Mouse (Mus musculus) kidney, embryonic 16.5 days (tissue): ENCODE measurements around the gene Jdp2. TPM values are rescaled to one million over a fixed set of nuclear protein-coding genes. Genes with fewer than 3 reads are reported as not detected.

ENCODE experiments used
- ATAC-seq: fragments of 200-750 bp; cut with Nextera tagmentation; 2 replicates; pipeline ENCODE4 v1.8.0; 2017; ENCODE audit warnings: moderate TSS enrichment; ENCODE audit not compliant: low FRiP score, low TSS enrichment
- H3K27ac ChIP-seq: fragments of 300-500 bp; sonication (generic); 2 replicates; pipeline ENCODE4 v1.5.1; 2014; ENCODE audit warnings: low read length
- H3K27me3 ChIP-seq: fragments of 300-500 bp; sonication (generic); 2 replicates; pipeline ENCODE4 v1.6.1; 2014; ENCODE audit warnings: low read length, control low read depth, mixed read lengths; ENCODE audit not compliant: insufficient read depth
- H3K36me3 ChIP-seq: fragments of 300-500 bp; sonication (generic); 2 replicates; pipeline ENCODE4 v1.6.1; 2014; ENCODE audit warnings: low read length, control low read depth, mixed read lengths; ENCODE audit not compliant: insufficient read depth
- H3K4me1 ChIP-seq: fragments of 300-500 bp; sonication (generic); 2 replicates; pipeline ENCODE4 v1.6.1; 2014; ENCODE audit warnings: low read length, control low read depth, mixed read lengths; ENCODE audit not compliant: insufficient read depth
- H3K4me2 ChIP-seq: fragments of 300-500 bp; sonication (generic); replicated peaks from 2 replicates; pipeline ENCODE4 v1.6.1; 2014; ENCODE audit warnings: low read depth, low read length
- H3K4me3 ChIP-seq: fragments of 300-500 bp; sonication (generic); 2 replicates; pipeline ENCODE4 v1.5.1; 2014; ENCODE audit warnings: mild to moderate bottlenecking, low read length
- H3K9ac ChIP-seq: fragments of 300-500 bp; sonication (generic); replicated peaks from 2 replicates; pipeline ENCODE4 v1.6.1; 2014; ENCODE audit warnings: low read length
- H3K9me3 ChIP-seq: fragments of 300-500 bp; sonication (generic); 2 replicates; pipeline ENCODE4 v1.6.1; 2016; ENCODE audit warnings: low read length, control low read depth
- WGBS: fragments of 180-500 bp; shearing (Covaris S2); extraction: QIAGEN DNeasy Blood & Tissue Kit; methylation state at CpG from one replicate; pipeline ENCODE4 v1.1.7; 2014; 5-methylcytosine and 5-hydroxymethylcytosine counted together
- polyA plus RNA-seq: library from polyadenylated mRNA; unstranded; fragments of >200 nt; fragmentation: Nextera tagmentation; extraction: Ambion mirVana; gene quantifications from 2 replicates; pipeline ENCODE4 v1.2.1, GENCODE M21; 2015

Gene Jdp2
- polyA plus RNA-seq, 1 experiment from 2014 or later = 0.32 TPM

DNA sequence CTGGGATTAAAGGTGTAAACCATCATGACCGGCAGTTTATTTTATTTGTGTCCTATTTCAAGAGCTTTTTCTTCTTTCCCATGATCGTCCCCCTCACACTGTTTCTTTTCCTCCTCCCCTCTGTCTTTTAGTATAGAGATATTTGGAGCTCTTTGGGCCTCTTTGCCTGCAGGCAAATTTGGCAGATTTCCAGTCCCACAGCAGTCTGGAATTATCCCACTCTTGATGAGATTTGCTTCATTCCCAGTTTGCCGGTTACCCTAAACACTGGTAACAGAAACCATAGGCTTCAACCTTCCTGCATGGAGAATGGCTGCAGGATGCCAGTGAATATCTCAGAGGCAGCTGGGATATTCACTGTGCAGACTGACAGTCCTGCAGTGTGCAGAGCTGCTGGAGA is 69.9 kb downstream of the Jdp2 start:
- Histone ChIP-seq H3K9ac (no peak overlapping the region), H3K4me3 (no peak overlapping the region), H3K36me3 (no peaks in the 10 kb centered on the region), H3K9me3 (no peaks in the 10 kb centered on the region), H3K27ac (no peak overlapping the region), H3K4me1 (0 out of 2 replicates have a peak, but pooled peaks cover 4% of the 10 kb centered on the region), H3K4me2 (no peak overlapping the region), H3K27me3 (no peaks in the 10 kb centered on the region)
- WGBS = 45% methylated on average over 3 of the region's 3 CpGs
- ATAC-seq = no peak

DNA sequence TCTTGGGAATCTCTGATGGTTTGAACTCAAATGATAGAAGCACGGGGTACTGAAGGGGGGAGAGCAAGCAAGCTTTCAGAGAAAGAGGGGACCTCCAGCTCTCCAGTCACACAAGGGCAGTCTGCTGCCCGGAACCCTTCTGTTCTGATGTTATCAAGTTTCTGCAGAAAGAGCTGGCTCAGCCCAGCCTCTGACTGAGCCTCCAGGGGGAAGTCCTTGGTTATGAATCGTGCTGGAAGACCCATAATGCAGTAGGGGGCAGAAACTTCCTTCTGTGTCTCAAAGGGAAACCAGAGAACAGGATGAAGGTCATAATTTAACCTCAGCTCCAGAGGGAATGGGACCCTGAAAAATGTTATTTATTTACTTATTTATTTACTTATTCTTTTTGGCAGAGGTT is 71.3 kb downstream of the Jdp2 start:
- no peak overlapping the region for H3K9ac ChIP-seq
- H3K4me3 ChIP-seq = no peak overlapping the region
- ATAC-seq = no peak
- H3K27me3 ChIP-seq = no peaks in the 10 kb centered on the region
- H3K9me3 ChIP-seq = no peaks in the 10 kb centered on the region
- H3K4me1 ChIP-seq = 0 out of 2 replicates have a peak, but pooled peaks cover 4% of the 10 kb centered on the region
- WGBS = 36% methylated on average over 3 of the region's 3 CpGs
- 0 out of 2 replicates have a peak overlapping the region, but pooled peaks have one; percentile 13 for H3K27ac ChIP-seq
- H3K36me3 ChIP-seq = no peaks in the 10 kb centered on the region
- no peak overlapping the region for H3K4me2 ChIP-seq

DNA sequence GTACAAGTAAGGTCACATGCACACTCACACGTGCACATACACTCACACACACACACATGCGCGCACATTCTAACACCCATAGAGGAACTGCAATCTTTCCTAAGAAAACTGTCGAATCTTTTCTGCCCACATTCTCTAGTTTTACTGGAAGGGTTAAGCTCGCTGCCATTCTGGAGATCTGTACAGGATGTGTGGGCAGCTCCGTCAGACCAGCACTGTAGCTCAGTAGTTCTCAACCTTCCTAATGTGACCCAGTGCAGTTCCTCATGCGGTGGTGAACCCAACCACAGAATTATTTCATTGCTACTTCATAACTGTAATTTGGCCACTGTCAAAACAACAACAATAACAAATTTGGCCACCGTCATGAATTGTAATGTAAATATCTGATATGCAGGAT is 75.1 kb downstream of the Jdp2 start:
- H3K27me3 ChIP-seq = no peaks in the 10 kb centered on the region
- no peak overlapping the region for H3K27ac ChIP-seq
- no peaks in the 10 kb centered on the region for H3K36me3 ChIP-seq
- WGBS = 85% methylated on average over 8 of the region's 8 CpGs
- H3K4me1 ChIP-seq = 0 out of 2 replicates have a peak, but pooled peaks cover 3% of the 10 kb centered on the region
- no peak for ATAC-seq
- H3K9me3 ChIP-seq = no peaks in the 10 kb centered on the region
- H3K4me3 ChIP-seq = no peak overlapping the region
- no peak overlapping the region for H3K4me2 ChIP-seq
- no peak overlapping the region for H3K9ac ChIP-seq

DNA sequence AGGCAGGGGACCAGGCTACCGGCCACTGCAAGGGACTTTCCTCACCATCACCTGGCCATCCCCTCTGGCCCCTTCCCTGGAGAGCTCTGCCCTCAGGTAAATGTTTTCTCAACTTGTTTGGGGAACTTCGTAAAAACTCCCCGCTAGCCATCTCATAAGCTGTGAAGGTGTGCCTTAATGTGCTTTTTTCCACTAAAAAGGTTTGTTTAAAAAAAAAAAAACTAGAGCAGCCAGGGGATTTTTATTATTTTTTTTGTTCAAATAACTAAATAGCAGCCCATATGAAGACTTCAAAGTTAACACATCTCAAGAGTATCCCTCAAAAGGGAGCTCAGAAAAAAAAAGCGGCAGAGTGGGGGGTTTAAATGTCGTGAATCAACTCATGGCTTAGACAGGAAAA is 80.3 kb downstream of the Jdp2 start:
- Histone ChIP-seq H3K4me3 (no peak overlapping the region), H3K4me1 (no peaks in the 10 kb centered on the region), H3K27me3 (no peaks in the 10 kb centered on the region), H3K36me3 (no peaks in the 10 kb centered on the region), H3K4me2 (no peak overlapping the region), H3K27ac (no peak overlapping the region), H3K9ac (no peak overlapping the region), H3K9me3 (no peaks in the 10 kb centered on the region)
- 77% methylated on average over 5 of the region's 5 CpGs for WGBS
- ATAC-seq = no peak

DNA sequence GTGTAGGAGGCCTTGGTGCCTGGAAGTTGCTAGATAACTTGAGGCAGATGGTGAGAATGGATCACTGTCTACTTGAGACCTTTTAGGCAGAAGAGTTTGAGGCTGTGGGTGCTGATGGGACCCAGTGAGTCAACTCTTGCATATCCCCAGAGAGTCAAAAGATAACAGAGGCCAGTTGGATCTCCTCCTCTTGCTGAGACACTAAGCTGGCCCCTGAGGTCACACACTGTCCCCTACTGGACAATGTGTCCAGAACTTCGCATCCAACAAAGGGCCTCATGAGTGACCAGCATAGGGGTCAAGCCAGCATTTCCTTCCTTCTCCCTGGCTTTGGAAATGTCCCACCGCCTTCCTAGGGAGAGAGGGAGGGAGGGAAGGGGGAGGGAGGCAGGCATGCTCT is 81.0 kb downstream of the Jdp2 start:
- H3K9me3 ChIP-seq = no peaks in the 10 kb centered on the region
- WGBS = 54% methylated on average over 2 of the region's 2 CpGs
- no peak overlapping the region for H3K9ac ChIP-seq
- H3K4me1 ChIP-seq = no peaks in the 10 kb centered on the region
- ATAC-seq = no peak
- no peaks in the 10 kb centered on the region for H3K36me3 ChIP-seq
- no peak overlapping the region for H3K27ac ChIP-seq
- no peaks in the 10 kb centered on the region for H3K27me3 ChIP-seq
- no peak overlapping the region for H3K4me2 ChIP-seq
- no peak overlapping the region for H3K4me3 ChIP-seq

DNA sequence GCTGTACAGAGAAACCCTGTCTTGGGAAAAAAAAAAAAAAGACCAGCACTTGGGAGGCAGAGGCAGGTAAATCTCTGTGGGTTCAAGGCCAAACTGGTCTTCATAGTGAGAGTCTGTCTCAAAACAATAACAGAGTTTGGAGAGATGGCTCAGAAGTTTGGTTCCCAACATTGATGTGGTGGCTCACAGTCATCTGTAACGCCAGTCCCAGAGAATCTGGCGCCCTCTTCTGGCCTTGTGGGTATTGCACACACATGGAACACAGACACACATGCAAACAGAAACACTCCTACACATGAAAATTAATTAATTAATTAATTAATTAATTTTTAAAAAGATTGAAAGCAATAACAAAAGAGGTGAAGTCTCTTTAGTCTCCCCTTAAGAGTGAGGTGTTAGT is 83.5 kb downstream of the Jdp2 start:
- WGBS = 47% methylated on average over 2 of the region's 2 CpGs
- Histone ChIP-seq H3K36me3 (no peaks in the 10 kb centered on the region), H3K4me3 (no peak overlapping the region), H3K27me3 (no peaks in the 10 kb centered on the region), H3K4me1 (no peaks in the 10 kb centered on the region; the same call in 1 of the 2 replicates), H3K27ac (no peak overlapping the region), H3K9me3 (no peaks in the 10 kb centered on the region), H3K9ac (no peak overlapping the region), H3K4me2 (no peak overlapping the region)
- no peak for ATAC-seq

DNA sequence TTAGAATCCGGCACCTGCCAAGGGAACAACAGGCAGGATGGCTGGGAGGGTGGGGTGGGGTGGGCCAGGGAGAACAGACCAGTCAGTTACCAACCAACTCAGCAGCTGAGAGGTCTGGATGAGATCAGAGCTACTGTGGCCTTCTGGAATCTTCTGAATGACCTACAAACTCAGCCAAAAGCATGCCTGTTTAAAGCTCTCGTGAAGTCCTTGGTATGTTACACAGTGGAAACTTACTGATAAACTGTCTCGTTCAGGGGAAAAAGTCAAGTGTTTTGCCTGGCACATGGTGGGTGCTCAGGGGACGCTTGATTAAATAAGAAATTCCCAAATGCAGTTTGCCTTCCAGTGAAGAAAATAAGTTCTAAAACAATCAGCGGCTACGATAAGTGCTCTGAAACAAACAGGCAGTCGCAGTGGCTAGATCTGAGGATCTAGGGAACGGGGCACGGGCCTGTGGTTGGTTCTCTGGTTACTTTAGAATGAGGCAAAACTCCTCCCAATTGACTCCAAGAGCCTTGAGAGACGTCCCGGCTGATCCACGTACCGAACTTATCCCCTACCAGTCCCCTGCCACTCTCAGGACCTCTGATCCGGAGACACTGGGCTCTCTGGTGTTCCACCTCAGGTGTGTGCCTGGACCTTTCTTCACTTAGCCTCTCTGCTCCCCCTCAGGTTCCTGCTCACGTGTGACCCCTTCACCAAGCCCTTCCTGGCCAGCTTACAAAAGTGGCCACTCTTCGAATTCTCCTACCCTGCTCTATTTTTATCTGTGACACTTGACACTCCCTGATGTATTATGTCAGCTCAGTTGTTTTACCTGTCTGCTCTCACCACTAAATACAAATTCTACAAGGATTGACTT is 85.8 kb downstream of the Jdp2 start:
- WGBS = 85% methylated on average over 16 of the region's 16 CpGs
- no peak for ATAC-seq
- H3K27ac ChIP-seq = no peak overlapping the region

DNA sequence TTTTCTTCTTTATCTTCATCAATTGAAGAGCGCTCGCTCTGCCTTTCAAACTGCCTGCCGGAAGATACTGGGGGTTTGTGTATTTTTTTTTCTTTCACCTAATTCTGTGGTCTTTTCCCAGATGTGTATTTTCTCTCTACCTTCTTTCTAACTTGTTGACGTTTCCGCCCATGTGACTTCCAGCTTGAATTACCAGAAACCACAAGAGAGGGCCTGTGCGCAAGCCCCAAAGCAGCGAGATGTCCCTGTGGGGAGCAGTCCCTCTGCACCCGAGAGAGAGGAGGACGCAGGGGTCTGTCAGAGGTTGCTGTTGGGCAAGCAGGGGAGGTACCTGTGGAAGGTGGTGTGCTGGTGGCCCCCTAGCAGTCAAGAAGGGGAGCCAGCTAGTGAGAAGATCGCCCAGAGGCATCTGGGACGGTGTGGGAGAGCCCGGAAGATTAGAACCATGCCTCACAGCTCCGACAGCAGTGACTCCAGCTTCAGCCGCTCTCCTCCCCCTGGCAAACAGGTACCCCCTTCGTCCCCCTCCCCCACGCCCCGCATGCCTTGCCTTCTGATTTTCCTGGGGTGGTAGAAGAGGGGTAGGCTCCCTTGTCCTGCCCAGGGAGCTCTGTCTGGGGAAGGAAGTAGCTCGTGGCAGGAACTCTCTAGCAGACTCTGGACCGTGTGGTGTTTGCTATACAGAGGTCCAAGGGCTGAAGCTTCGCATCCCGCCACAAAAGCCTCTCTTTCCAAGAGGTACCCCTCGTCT is 87.8 kb downstream of the Jdp2 start, which contains the start of gene Batf:
Gene Batf (plus strand): TSS at position 204 of the 751 bp plus-strand sequence.
- Histone ChIP-seq H3K4me1 (no peaks in the 10 kb centered on the region; the same call in 1 of the 2 replicates), H3K27me3 (no peaks in the 10 kb centered on the region), H3K36me3 (no peaks in the 10 kb centered on the region), H3K9me3 (no peaks in the 10 kb centered on the region), H3K4me3 (peak within 1 kb of the TSS; percentile 22), H3K4me2 (peak within 1 kb of the TSS; percentile 44), H3K27ac (no peak within 1 kb of the TSS), H3K9ac (peak within 1 kb of the TSS; percentile 50)
- 36% methylated on average over 21 of the region's 22 CpGs for WGBS
- no peak for ATAC-seq

More for the DNA sequence above, 85.8 kb downstream of the Jdp2 start:
- Histone ChIP-seq H3K9ac (no peak overlapping the region), H3K9me3 (no peaks in the 10 kb centered on the region), H3K4me1 (no peaks in the 10 kb centered on the region; the same call in 1 of the 2 replicates), H3K27me3 (no peaks in the 10 kb centered on the region), H3K36me3 (no peaks in the 10 kb centered on the region), H3K4me2 (no peak overlapping the region), H3K4me3 (no peak overlapping the region)

DNA sequence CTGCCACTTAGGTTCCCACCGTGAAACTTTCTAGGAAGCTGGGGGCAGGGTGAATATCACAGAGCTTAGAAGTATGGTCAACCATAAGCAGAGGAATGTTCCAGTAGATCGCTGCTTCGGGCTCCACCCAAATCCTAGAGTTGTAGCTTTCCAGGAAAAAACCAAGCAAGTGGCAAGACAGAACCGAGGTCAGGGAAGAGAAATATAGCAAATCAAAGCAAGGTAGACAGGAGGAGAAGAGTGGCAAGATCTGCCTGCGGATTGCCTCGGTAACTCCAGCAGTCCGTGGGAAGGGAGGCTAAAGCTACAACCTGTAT is 88.3 kb downstream of the Jdp2 start:
- Histone ChIP-seq H3K36me3 (no peaks in the 10 kb centered on the region), H3K9ac (no peak overlapping the region), H3K4me1 (no peaks in the 10 kb centered on the region; the same call in 1 of the 2 replicates), H3K4me3 (peak overlapping the region; percentile 22; the same call in 1 of the 2 replicates), H3K27ac (no peak overlapping the region), H3K27me3 (no peaks in the 10 kb centered on the region), H3K4me2 (peak overlapping the region; percentile 44), H3K9me3 (no peaks in the 10 kb centered on the region)
- no peak for ATAC-seq
- WGBS = 75% methylated on average over 7 of the region's 7 CpGs

DNA sequence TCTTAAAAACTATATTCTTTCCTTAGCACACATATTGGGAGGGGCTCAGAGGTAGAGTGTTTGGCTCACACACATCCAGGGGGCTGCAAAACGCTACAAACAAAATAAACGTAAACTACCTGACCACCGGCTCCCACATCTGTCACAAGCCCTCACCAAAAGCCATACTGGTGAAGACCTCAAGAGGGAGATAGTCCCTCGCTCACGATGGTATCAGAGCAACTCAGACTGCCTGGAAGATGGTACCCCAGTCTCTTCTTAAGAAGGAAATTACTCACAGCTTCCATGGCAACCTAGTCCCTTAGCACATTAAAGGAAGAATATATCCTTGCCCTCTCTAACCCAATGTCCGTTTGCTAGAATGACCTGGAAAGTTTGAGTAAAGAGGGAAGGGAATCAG is 89.0 kb downstream of the Jdp2 start:
- ATAC-seq = no peak
- no peak overlapping the region for H3K4me2 ChIP-seq
- H3K4me1 ChIP-seq = no peaks in the 10 kb centered on the region; the same call in 1 of the 2 replicates
- H3K27ac ChIP-seq = no peak overlapping the region
- no peaks in the 10 kb centered on the region for H3K9me3 ChIP-seq
- H3K27me3 ChIP-seq = no peaks in the 10 kb centered on the region
- no peaks in the 10 kb centered on the region for H3K36me3 ChIP-seq
- no peak overlapping the region for H3K9ac ChIP-seq
- H3K4me3 ChIP-seq = no peak overlapping the region
- WGBS = 77% methylated on average over 6 of the region's 6 CpGs
